Mouse (Mus musculus): ENCODE measurements around the gene Prg2.

Gene Prg2

DNA sequence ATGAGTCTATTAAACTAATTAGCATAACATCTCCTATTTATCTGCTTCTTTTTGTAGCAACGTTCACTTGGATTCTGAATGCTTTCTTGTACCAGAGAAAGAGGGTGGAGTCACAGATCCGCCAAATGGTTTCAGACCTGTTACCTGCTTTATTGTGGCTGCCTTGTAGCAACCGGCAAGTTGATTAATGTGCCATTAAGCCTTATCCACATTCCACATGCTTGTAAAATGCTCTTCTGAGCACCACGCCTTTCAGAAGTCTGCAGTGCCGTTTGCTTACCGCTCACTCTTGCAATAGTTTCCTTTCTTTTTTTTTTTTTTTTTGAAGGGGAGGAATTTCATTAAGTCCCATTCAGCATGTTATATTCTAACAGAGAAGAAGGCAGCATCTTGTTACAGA is 49.6 kb downstream of the Prg2 start:
- no peak for DNase-seq (ENCODE audit: low spot score in 2 of 2)

DNA sequence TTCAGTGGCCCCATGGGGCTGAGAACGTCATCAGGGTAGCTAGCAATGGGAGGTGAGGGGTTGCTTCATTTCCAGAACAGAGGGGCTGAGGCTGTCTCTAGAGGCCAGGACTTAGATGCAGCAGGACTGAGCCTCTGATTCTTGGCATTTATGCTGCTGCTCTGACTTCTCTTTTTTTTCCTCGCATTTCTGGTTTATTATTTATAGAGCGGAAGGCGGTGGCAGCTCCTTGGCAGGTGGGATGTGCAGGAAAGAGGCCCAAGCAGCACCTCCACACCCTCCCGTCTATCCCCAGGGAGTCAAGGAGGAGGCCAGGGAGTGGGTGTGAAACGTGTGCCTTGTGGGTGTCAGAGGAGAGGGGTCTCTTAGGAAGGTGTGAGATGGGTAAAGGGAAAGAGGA is 50.7 kb downstream of the Prg2 start:
- no peak for DNase-seq (ENCODE audit: low spot score in 2 of 2)

DNA sequence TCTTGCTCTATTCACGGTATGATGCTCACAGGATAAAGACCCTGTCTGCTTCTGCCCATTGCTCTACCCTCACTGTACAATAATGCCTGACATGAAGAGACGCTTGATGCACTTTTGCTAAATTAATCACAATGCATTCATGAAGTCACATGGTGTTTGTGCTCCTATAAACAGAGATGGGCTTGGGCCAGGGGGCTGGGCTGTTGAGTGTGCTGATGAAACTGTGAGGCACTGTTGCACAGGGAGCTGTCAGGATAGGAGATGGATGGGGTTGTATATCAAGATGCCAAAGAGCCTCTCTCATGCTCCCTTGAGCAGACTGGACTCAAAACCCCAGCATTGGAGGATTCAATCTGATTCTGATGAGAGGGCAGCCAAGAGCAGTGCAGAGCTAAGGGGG is 52.9 kb downstream of the Prg2 start:
- no peak for DNase-seq (ENCODE audit: low spot score in 2 of 2)

Data from frontal cortex, postnatal 25 days (tissue).